Mouse (Mus musculus): ENCODE measurements around the gene Rbm14. TPM values are rescaled to one million over a fixed set of nuclear protein-coding genes. Genes with fewer than 3 reads are reported as not detected.

Rbm14 gene
- polyA plus RNA-seq, 1 experiment: 46.8 TPM

DNA sequence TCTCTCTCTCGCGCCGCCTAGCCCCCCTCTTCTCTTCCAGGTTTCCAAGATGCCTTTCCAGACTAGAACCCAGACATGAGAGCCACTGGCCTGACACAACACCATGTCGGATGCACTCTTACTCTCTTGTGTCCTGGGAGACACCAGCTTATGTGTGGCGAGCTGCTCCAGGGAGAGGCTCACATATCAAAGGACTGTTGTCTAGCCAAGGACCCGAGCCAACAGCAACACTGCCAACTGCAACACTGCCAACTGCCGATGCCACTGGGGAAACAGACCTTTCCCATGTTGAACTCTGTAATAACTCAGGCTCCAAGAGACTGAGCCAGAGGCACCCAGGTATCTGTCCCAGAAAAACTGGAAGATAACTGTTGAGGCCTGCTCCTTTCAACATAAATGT lies 17.7 kb upstream of the Rbm14 start:
- no peak for TF ChIP-seq GATA1 (IDR thresholded peaks at IDR 0.05; ENCODE audit: low read length)

DNA sequence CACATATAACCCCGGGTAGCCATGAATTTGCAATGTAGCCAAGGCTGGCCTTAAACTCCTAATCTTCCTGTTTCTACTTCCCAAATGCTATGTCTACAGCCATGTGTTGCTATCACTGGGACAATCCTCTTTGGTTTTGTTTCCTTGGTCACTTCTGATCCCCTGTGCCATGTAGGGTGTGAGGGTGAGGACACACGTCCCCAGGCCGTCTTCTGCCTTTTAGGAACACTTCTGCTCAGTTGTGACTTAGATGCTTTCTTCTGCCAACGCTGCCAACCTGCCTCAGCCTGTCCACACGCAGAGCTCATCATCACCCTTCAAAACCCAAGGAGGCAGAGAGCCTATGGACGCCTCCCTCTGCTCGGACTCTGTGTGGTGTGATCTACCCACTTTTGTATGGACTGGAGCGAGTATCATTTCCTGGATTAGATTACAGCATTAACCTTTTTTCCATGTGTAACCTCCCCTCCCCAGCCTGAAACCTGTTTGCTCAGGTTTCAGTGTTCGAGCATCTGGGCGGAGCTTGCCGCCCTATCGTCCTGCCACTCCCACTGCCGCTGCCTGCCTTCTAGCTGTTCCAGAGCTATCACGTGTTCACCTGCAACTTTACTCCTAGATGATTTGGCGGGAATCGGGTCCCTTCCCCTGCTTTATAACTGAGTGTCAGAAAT lies 17.1 kb upstream of the Rbm14 start:
- TF ChIP-seq GATA1 (IDR thresholded peaks at IDR 0.05; ENCODE audit: low read length): no peak

DNA sequence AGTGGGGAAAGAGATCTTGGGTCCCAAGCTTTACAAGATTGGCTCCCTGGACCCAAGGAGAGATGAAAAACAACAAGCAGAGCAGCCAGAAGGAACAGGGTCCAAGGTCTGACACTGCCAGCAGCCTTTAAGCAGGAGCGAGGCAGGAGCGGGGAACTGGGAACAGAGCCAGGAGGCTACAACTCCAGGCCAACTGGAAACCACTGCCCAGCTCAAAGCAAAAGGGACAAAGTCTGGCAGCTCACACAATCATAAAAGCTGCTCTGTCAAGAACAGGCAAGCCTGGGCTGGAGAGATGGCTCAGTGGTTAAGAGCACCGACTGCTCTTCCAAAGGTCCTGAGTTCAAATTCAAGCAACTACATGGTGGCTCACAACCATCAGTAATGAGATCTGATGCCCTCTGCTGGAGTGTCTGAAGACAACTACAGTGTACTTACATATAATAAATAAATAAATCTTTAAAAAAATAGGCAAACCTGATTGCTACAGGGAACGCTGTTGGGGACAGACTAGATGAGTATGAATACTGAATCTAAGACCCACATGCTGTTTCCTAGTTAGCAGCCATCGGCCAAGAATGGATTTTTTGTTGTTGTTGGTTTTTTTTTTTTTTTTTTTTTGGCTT lies 9.4 kb upstream of the Rbm14 start:
- no peak for TF ChIP-seq GATA1 (IDR thresholded peaks at IDR 0.05; ENCODE audit: low read length)

DNA sequence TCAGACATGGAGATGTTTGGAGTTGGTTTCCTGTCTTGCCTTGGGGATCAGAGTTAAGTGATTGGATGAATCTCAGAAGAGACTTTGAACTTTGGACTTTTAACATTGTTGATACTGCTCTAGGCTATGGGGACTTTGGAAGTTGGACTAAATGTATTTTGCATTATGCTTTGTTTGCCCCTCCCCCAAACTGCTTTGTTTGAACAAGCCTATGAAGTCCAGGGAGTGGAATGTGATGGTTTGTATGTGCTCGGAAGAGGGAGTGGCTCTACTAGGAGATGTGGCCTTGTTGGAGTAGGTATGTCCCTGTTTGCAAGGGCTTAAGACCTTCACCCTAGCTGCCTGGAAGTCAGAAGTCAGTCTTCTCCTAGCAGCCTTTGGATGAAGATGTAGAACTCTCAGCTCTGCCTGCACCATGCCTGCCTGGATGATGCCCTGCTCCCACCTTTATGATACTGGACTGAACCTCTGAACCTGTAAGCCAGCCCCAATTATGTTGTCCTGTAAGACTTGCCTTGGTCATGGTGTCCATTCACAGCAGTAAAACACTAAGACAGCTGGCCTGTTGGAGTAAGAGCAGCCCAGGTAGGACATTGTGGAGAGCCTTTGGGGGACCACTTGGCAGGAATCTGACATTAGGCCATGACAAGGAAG lies 5.9 kb upstream of the Rbm14 start:
- TF ChIP-seq GATA1 (IDR thresholded peaks at IDR 0.05; ENCODE audit: low read length): no peak

DNA sequence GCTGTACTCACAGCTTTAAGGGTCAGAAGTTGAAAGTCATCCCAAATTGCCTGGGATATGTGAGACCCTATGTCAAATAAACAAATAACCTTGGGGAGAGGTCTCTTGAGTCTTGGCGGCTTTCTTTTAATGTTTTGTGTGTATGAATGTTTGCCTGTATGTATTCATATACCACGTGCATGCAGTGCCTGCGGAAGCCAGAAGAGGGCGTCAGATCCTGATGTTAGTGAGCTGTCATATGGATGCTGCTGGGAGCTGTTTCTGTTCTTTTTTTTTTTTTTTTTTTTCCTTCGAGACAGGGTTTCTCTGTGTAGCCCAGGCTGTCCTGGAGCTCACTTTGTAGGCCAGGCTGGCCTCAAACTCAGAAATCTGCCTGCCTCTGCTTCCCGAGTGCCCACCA lies 1.6 kb upstream of the Rbm14 start:
- no peak for TF ChIP-seq GATA1 (IDR thresholded peaks at IDR 0.05; ENCODE audit: low read length)

DNA sequence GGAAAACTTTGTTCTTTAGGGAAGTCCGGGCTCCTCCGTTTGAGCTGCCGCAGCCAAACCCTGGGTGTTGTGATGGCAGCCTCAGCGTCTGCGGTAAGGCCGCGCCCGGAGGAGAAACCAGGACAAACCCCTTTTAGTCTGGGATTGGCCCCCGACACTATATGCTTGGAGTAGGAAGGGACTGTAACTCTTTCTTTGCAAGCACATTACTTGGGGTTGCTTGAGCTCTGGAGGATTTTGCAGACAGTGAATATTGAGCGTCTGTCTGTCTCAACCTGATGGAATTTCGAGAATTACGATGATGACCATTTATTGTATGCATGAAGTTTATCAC lies 442 bp upstream of the Rbm14 start:
- no peak for TF ChIP-seq GATA1 (IDR thresholded peaks at IDR 0.05; ENCODE audit: low read length)

DNA sequence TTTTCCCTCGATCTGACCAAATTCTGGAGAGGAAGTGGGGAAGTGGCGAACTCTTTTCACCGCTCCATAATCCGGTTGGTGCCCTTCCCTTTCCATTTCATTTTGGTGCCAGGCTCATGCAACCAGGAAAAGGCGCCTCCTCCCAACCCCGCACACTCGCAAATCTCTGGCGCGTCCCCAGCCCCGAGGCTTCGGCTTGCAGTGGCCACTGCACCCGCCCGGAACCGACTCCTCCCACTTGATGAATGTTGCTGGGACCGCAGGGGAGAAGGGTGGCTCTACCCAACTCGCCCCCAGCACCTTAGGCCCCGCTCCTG lies 730 bp downstream of the Rbm14 start:
- no peak for TF ChIP-seq GATA1 (IDR thresholded peaks at IDR 0.05; ENCODE audit: low read length)

DNA sequence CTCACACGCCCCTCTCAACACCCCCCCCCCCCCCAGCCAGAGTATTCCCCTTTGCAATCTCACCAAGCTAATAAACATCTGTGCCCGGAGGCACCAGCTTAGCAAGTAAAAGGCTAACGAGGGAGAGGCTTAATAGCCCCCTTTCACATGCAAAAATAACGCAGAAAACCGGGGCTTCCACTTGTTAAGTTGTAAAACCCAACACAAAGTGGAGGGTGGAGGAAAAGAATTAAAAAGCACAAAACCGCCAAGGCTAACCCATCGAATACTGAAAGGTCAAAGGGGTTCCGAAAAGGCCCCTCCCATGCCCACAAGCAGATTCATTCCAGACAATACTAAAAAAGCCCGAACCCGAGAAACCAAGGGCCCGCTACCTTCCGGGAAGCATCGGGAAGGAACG lies 1.1 kb downstream of the Rbm14 start:
- TF ChIP-seq GATA1 (IDR thresholded peaks at IDR 0.05; ENCODE audit: low read length): no peak

DNA sequence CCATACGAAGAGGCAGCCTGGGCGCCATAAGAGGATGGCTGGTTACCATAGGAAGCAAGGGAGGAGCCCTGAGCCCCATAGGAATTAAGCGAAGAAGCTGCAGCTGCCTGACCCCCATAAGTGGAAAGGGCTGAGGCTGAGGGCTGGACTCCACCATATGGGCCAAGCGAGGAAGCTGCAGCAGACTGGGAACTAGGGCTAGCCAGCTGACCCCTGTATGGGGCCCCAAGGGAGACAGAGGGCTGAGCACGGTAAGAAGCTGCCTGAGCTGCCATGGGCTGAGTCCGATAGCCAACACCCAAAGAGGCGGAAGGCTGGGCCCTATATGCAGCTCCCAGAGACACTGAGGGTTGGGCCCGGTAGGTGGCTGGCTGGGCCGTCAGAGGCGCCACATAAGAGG lies 8.2 kb downstream of the Rbm14 start:
- no peak for TF ChIP-seq GATA1 (IDR thresholded peaks at IDR 0.05; ENCODE audit: low read length)

DNA sequence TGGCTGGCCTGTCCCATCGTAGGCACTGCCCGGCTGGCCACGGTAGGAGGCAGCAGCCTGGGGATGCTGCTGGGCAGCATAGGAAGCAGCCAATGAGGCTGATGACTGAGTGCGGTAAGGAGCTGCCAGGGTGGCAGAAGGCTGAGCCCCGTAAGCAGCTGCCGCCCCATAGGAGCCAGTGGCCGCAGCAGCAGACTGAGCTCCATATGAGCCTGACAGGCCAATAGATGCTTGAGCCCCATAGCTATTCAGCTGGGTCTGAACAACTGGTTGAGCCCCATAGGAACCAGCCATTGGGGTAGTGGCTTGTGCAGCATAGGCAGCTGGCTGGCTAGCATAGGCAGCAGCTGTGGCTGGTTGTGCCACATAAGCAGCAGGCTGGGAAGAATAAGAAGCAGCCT lies 8.7 kb downstream of the Rbm14 start:
- TF ChIP-seq GATA1 (IDR thresholded peaks at IDR 0.05; ENCODE audit: low read length): no peak

DNA sequence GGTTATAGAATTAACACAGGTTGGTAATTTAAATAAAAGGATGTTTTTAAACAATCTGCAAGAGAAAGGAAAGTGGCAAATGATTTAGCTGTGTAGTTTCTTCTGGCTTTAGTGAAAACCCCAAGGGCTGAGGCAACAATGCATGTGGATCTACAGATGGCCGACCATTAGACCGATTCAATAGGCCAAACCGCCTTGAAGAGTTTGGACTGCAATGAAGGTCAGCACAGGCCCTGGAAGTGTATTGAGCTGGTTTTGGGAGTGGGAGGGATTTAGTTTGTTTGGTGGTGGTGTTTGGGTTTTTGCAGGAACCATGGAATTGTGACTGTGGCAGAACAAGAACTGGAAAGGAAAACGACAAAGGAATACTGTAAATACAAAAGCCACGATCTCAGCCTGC lies 12.4 kb downstream of the Rbm14 start:
- no peak for TF ChIP-seq GATA1 (IDR thresholded peaks at IDR 0.05; ENCODE audit: low read length)

DNA sequence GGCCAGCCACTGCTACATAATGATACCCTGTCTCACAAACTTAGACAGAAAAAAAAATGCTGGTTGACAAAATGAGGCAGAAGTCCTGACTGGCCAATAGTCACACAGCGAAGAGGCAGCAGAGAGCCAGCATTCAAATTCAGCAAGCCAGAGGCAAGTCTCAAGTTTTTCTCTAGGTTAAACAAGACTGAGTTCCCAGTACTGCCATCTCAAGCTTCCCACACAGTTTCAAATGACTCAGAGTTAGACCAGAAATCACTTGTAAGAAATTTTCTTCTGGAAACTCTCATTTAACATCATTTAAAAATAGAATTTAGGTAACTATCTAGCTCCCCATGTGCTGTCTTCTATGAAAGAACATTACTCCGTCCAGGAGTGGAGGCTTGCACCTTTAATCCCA lies 13.6 kb downstream of the Rbm14 start:
- no peak for TF ChIP-seq GATA1 (IDR thresholded peaks at IDR 0.05; ENCODE audit: low read length)

DNA sequence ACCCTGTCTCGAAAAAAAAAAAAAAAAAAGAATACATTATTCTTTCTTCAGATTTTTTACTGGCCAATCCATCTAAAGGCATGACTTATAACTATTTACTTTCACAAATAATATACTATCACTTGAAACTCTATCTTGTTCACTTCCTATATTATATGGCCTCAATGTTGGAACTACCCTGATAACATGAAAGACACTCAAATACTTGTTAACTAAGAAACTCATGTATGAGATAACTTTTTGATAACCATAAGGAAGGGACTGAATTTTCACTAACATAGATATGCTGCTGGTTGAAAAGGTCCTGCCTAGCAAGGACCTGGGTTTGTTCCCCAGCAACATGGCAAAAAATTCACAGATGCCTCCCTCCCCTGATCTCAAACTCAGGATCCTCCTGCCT lies 15.5 kb downstream of the Rbm14 start:
- TF ChIP-seq GATA1 (IDR thresholded peaks at IDR 0.05; ENCODE audit: low read length): no peak

DNA sequence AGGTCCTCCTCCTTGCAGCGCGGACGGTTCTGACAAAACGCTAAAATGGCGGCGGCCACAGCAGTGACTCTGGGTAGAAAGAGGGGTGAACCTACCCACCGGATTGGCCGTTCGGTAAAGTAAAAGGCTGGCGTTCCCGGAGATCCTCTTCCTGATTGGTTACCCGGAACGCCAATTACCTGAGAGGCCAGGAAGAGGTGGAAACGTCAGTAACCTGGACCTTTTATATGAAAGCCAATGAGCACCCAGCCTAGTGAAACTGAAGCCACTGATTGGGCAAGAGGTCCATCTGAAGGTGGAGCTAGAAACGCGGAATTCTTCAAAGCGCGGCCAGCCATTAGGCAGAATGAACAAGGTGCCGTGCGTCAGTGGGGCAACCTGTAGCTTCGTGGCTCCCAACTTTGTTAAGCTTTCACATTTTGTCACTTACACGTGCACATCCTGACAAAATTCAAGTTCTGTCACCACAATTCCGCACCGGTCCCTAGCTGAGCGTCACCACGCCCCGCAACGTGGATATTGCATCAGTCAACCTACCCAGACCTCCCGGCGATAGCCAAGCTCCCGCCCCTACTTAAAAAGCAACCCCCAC lies 17.5 kb downstream of the Rbm14 start, which contains the start of gene Rbm4:
Gene Rbm4 (minus strand): TSS at position 71 of the 592 bp plus-strand sequence.
- TF ChIP-seq GATA1 (IDR thresholded peaks at IDR 0.05; ENCODE audit: low read length): no peak

DNA sequence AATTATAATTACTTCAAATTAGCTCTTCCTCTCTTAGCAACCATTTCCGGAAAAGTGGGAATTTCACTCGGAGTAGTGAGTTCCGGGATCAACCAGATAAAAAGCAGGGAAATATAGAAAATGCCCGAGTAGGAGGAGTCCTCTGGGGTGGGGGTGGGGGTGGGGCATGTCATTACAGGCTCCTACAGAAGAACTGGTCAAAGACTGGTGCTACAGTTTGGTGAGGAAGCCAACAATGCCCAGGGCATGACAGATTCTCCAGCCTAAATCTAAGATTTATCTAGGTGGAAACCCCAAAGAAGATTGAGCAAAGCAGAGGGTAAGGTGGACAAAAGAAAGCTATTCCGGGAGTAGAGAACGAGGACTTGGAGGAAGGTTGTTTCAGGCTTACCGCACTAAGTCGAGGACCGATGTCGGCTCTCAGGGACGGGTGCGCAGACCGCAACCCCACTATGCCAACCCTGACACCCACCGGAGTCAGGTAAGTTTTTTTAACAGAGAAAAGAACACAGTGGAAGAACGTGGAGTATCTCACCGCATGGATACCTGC lies 18.1 kb downstream of the Rbm14 start:
- no peak for TF ChIP-seq GATA1 (IDR thresholded peaks at IDR 0.05; ENCODE audit: low read length)

DNA sequence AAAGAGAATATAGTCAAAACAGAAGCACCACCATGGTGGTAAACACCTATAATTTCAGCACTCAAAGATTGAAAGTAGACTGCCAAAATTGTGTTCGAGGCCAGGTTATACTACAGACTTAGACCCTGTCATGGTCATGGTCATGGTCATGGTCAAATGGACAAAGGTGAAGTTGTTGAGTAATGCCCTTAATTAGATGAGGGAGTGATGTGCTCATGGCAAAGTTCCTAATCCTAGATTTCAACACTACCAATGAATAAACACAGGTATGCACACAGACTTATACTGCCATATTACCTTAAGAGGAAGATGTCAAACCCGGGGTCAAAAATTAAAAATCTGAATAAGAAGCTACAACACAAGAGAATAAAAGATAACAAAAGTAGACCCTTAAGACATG lies 25.1 kb downstream of the Rbm14 start:
- no peak for TF ChIP-seq GATA1 (IDR thresholded peaks at IDR 0.05; ENCODE audit: low read length)

DNA sequence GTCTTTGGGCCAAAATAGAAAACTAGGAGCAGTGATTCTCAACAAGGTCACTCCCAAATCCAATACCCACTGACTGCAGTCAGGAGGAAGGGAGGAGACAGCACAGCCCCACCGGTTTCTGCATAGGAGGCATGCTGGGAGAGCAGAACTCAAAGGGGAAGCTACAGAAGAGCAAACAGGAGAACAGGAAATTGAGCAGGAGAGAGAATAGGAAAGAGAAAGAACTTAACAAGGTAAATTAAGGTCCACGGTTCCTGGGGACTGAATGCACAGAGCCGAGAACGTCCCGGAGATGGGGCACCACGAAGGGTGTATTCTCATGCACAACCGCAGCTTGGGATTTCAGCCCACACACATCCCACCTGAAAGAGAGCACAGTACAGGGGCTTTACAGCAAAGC lies 26.2 kb downstream of the Rbm14 start:
- no peak for TF ChIP-seq GATA1 (IDR thresholded peaks at IDR 0.05; ENCODE audit: low read length)
